Mouse (Mus musculus): ENCODE measurements at regions not wholly inside any gene's neighbourhood (a gene's known extent, or its start where the extent isn't known, plus 50 kb on each side); places are given as distances from the start of the nearest gene placed in this dataset.

DNA sequence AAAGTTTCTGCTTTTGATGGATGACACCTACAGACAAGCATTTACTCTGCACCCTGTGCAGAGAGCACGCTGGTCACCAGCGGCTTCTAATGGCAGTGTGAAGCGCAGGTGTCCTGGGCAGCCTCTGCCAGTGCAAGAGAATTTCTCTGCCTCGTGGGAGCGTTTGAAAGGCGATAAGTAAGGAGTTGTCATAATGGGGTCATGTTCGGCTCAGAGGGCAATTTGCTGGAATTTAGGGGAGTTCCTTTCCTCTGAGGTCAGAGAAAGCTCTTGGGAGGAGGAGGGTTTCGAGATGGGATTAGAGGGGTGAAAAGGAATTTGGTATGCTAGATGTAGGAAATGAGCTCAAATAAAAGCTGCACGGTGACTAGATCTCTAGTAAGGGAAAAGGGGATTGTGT is 144.5 kb downstream of the Ttc32 start:
- peak in 1 of 2 experiments; percentile 10 for DNase-seq (ENCODE audit: low spot score in 2 of 2)

DNA sequence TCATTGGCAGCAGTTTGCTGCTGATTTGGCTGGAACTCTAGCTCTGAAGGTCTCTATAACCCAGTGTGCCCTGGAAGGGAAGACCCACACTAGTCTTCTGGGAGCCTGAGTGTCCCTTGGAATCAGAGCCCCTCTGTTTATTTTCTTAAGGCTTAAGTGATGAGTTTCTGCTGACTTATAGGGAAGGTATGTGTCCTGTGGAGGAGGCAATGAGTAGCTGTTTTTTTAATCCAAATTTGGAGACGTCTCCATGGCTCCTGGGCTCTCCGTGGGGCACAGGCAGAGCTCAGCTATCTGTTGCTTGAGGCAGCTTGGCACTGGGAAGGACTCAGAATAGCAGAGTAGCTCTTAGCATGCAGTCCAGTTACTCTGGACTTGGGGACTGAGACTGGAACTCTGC is 146.4 kb downstream of the Ttc32 start:
- no peak for DNase-seq (ENCODE audit: low spot score in 2 of 2)

DNA sequence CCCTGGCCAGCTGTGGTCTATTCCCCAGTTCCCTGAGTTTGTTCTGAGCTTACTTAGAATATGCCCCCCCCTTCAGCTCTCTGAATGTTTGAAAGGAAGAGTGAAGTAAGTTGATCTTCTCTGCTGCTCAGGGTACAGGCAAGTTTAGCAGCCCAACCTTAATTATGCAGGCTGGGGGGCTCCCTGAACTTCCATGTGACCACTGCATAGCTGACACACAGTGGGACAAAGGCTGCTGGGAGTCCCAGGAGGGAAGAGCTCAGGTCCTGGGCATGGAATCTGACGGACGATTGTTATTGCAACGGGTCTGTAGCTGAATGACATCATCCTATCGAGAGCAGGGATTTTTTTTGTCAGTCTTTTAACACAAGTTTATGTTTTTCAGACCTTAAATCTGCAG is 148.8 kb downstream of the Ttc32 start:
- DNase-seq (ENCODE audit: low spot score in 2 of 2): no peak

DNA sequence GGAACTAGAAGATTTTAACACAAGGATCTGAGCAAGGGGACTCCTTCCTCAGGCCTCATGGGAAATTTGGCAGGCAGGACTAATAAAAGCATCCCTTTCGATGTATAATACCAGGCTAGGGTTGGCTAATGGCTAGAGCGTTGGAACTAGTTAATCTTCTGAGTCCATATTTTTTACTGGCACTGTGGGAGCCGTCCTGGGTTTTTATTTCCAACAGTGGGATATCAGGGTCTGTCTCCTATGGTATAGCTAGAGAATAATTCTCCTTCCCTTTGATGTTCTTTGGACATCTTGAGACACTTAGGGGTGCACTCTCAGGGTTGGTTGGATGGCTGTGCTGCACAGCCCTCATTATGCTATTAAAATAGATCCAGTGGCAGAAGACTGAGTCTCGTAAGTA is 150.9 kb downstream of the Ttc32 start:
- DNase-seq (ENCODE audit: low spot score in 2 of 2): no peak

DNA sequence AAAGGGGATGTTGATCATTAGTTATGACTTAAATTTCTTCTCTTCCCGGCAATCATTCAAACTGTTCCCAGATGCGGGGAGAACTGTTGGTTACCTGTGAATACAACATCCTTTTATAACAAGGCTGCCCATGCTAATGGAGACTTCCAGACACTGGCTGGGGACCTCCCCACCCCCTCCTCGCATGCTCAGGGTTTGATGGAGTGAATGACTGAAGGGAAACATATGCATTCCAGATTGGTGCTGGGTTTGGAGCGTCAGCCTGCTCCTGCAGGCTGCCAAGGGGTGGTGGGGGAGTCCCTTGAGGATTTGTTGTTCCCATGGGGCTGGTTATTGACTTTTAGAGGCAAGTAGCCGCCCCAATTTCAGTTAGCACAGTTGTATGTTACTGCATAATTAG is 161.9 kb downstream of the Ttc32 start:
- no peak for DNase-seq (ENCODE audit: low spot score in 2 of 2)

DNA sequence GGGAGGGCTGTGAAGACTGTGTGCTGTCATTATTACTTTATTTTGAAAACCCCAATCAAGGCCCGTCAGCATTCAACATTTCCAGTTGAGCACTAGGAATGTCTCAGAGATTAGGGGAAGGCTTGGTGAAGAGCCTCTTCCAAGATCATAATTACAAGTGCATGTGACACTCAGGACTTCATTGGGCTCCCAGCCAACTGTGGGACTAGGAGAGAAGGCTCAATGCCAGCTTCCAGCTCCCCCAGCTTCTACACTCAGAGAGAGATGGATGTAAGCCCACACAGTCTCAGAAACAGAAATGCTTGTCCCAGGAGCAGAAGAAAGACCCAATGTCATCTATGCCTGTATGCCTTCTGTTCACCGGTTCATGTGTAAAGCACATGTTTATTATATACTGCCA is 169.5 kb downstream of the Ttc32 start:
- DNase-seq (ENCODE audit: low spot score in 2 of 2): no peak

DNA sequence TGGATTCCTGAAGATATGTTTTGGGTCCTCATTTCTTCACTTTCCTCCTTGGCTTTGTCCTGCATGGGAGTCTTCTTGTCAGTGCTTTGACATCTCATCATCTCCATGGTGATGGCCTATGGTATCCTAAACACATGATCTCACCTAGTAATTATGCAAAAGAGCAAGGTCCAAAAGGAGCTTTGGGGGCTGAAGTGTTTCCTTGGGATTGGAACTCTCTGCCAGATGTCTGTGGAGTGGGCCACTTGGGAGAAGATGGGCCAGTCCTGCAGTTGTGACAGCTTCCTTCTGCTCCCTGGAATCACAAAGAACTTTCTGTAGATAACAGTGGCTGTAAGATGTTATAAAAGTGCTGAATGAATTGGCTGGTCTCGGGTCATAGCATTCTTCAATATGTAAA is 182.4 kb downstream of the Ttc32 start:
- peak; percentile 27 to 53 for DNase-seq (ENCODE audit: low spot score in 2 of 2)

DNA sequence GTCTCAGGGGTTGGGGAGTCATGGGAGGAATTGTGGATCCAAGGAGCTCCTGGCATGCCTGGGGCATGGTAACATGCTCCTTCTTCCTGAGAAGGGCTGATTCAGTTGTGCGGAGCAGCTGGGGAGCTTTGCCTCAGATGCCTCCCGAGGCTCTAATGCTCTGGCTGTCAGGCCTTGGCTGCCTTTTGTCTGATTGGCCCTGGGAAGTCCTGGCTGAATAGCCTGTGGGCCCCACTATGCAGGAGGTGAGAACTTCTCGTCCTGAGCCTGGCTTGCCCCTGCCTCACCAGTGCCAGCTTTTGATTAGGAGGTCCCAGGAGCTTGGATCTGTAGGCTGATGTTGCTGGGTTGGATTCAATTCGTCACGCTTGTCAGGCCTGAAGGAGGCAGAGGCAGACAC is 195.2 kb downstream of the Ttc32 start:
- peak; percentile 81 to 87 for DNase-seq (ENCODE audit: low spot score in 2 of 2)

DNA sequence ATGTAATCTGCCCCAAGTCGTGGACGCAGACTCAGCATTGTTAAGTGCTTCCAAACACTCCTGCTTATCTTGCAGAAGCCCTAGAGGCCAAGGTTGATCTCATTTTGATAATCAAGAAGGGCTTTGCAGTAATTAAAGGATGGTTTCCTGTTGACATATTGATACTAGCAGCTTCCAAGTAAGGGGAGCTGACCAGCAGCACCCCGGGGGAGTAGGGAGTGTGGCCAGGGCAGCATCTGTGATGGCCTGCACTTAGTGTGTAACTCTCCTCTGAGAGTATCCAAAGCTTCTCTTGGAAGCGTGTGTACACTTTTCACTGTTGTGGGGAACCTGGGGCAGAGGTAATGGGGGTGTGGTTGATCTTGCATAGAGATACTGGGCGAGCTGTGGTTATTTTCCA is 198.1 kb downstream of the Ttc32 start:
- DNase-seq (ENCODE audit: low spot score in 2 of 2): no peak

DNA sequence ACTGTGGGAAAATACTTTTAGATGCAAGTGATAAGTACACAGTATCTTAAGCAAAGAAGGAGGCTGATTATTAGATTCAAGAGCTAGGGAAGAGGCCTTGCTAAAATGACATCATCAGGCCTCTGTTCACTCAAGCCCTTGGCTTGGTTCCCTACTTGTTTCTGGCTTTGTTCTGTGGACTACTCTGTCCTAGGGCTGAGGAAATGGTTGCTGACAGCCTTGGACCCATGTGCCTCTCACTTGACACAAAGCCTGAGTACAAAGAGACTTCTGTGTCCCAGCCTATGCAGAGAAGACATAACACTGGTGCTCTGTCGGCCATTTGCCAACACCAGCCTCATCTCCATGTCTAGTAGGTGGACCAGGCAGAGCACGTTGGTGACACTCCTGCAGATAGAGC is 198.7 kb downstream of the Ttc32 start:
- DNase-seq (ENCODE audit: low spot score in 2 of 2): peak; percentile 62 to 65

DNA sequence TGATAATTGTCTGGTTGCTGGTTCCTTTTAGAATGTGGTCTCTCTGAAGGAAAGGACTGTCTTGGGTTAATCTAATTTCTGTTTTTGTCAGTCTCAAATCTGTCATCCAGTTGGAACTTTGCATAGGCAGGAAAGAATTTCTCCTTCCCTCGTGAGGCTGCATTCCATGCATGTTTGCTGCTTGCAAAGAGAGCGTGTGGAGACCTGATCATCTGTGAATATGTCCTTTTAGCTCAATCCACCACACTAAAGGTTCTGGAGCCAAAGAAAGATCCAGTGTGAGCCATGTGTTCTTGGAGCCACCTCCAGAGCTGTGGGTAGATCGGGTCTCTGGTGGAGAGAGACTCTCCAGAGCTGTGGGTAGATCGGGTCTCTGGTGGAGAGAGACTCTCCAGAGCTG is 200.2 kb downstream of the Ttc32 start:
- peak in 1 of 2 experiments; percentile 4 for DNase-seq (ENCODE audit: low spot score in 2 of 2)

DNA sequence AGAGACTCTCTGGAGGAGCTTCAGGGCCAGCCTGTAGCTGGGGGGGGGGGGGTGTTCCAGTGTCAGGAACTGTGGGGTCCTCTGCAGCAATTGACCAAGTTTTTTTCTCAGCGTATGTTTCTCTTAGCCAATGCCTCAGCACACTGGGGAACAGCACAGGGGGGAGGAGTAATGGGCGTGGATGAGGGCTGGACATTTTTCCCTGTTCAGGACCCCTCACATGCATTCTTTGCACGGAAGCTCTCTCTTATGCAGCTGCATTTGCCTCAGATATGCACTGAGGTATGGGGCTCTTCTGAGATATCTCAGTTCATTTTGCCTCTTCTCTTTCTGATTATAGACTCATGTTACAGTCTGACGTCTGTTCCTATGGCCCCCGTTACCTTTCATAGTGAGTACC is 200.8 kb downstream of the Ttc32 start:
- no peak for DNase-seq (ENCODE audit: low spot score in 2 of 2)

DNA sequence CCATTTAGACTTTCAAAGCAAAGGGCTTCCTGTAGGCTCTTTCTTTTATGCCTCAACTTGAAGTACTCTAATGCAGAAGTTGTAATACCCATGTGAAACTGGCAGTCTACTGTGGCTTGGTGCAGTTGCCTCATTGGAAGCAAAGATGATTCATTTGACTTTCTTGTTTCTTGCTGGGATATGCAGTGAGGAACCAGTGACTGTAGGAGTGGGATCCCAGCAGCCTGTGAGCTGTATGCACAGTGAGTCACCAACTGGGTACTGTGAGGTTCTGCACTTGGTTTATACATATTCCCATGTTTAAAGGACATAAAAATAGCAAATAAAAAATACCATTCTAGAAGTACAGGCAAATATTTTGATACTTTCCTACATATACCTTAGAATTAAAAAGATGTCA is 202.6 kb downstream of the Ttc32 start:
- no peak for DNase-seq (ENCODE audit: low spot score in 2 of 2)

DNA sequence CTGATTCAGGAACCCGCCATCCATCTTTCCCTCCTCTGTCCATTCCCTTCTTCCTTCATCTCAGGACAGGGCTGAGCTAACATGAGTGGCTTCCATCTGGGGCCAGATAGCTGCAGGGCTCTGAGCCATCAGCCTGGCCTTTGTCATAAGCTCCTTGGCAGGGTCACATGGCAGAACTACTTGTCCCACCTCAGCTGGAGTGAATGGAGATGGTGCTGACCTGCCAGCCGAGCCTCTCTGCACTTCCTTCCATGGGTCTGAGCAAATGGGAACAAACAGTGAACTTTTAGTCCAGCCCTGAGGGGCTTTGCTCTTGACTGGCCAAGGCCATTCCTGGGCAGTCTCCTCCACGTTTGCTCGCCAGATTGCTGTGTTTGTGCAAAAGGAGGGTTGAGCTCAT is 206.1 kb downstream of the Ttc32 start:
- peak; percentile 36 to 65 for DNase-seq (ENCODE audit: low spot score in 2 of 2)

DNA sequence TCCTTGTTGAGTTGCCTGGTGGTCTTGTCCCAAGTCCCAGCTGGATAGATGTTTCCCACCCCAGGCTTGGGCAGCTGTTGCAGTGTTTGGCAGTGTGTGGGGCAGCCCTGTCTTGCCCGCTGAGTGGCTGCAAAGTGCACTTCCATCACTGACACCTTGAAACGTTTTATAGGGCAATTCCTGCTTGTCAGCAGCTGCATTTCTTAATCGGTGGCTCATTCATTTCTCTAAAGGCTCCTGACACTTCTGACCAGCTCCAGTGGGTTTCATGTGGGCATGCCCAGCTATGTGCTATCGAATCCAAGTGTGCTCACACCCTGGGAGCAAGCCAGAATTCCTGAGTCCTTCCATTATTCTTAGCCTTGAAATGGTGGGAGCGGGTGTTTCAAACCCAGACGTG is 207.7 kb downstream of the Ttc32 start:
- DNase-seq (ENCODE audit: low spot score in 2 of 2): peak; percentile 28 to 33

DNA sequence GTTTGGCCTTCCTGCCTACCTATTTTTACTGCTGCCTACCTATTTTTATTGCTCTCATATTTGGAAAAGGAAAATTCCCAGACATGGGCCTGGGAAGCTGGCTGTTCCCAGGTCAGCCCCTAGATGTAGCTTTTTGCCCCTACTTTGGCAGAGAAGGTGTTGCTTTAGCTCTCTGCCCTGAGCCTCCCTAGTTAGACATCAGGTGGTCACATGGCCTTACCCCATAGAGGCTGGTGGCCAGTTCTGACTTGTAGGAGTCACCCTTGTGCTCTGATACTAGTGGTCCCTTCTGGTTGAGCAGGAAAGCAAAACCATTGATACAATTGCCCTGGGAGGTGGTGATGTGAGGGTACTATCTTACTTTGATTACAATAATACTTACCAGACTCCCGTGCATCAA is 208.2 kb downstream of the Ttc32 start:
- no peak for DNase-seq (ENCODE audit: low spot score in 2 of 2)

DNA sequence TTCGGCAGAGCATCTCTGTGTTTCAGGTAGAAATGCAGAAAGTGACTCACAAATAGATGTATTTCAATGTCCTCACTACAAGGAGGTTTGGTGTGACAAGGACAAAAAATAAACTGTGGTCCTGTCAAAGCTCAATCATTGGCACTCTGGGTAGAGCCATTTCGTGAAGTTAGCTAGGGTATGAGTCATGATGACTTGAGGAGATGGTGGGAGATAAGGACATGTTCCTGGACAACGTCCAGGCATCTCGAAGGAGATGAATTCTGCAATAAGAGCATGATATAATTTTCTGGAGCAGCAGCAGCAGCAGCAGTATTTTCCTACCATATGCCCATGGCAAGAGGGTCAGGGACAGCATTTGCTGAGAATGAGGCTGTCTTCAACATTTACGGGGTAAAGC is 217.7 kb downstream of the Ttc32 start:
- no peak for DNase-seq (ENCODE audit: low spot score in 2 of 2)

DNA sequence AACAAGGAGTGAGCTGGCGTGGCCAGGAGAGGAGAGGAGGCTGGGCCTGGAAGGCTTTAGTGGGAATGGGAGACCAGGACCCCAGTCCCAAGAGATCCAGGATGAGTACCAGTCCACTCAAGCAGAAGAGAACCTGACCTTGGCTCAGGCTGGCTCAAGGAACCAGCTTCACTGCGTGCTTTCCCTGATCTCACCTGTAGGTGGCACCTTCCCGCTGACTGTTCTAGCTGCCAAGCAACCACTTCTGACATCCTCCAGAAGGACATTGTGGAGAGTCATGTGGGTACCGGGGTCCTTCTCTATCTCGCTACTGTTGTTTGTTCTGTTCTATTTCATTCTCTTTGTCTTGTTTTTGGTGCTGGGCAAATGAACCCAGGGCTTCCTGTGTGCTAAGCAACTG is 222.0 kb downstream of the Ttc32 start:
- DNase-seq (ENCODE audit: low spot score in 2 of 2): peak in 1 of 2 experiments; percentile 25

DNA sequence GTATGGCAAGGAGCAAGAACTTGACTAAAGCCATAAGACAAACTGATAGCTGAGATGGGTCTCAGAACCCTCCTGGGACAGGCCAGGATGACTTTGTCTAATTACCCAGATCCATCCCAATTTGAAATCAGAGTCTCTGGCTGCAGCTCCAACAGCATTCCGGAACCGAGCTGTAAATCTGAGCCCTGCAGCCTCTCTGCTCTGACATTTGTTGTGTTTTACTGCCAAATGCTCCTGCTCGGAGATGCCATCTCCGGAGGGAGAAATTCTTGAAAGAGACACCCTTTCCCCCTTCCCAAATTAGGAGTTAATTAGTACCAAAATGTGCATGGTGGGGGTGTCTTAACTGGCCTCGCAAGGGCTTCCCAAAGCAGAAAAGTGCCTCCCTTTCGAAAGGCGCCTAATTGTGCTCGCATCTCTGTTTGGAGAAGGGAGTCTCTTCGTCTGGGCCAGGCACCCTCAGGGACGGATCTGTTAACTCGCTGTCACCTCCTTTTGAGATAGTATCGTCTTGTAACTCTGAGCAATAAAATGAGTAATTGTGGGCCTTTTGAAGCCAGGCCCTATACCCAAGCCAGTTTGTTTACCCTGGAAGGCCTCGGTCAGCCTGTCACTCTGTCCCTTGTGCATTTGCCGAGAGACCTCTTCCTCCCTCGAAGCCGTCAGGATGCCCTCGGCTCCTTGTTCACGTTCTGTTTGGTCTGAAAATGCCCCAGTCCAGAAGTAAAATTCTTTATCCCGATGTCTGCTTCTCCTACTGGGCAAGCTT is 223.7 kb downstream of the Ttc32 start:
- no peak for DNase-seq (ENCODE audit: low spot score in 2 of 2)

DNA sequence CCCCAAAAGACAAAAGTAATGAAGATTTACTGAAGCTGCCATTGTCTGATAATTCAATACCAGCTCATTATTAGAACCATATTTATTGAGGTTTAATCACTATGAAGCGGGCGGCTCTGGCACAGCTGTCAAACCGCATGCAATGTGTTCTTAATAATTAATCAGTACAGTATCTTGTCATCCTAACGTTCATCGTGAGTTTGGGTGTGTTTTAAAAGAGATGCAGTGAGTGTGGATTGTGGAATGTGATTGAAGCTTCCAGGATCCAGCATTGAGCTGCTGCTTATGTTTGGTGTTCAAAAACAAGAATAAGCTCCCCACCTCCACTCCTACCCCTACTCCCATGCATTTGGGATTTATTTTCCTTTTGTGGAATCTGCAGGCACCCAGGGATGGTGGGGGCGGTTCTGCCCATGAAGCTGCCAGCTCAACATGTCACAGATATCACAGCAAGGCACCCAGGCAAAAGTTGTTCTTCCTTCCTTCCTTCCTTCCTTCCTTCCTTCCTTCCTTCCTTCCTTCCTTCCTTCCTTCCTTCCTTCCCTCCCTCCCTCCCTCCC is 224.6 kb downstream of the Ttc32 start:
- no peak for DNase-seq (ENCODE audit: low spot score in 2 of 2)

DNA sequence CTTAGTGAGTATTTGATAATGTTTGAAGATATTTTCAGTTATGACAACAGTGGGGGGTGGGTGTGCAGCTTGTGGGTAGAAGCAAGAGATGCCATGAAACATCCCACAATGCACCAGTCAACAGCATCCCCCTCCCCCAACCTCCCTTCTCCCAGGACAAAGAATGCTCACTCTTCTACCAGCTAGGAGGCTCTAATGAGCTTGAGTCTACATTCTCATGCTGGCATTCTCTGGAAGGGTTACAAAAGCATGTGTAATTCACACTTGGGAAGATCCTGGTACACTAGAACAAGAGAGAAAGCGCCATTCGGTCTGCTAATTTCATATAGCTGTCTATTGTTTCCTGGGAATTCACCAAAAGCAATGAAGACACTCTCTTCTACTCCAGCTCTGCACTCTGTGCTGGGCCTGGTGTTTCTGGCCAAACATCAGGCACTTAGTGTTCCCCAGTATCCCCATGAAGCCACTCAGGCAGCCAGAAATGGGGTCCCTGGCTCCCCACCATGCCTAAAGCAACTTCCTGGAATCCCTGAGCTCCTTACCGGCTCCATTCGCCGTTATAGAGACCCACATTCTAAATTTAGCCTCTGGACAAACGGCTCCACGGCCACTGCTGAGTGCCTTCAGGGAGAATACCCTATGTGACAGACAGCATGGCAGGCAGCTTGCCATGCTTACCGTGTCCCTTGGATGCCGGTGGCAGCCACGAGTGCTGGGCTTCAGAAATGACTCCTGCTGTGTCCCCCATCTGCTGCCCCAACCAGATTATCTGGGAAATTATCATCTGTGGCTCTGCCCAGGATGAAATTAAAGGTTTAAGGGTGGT is 226.1 kb downstream of the Ttc32 start:
- peak in 1 of 2 experiments; percentile 32 for DNase-seq (ENCODE audit: low spot score in 2 of 2)

DNA sequence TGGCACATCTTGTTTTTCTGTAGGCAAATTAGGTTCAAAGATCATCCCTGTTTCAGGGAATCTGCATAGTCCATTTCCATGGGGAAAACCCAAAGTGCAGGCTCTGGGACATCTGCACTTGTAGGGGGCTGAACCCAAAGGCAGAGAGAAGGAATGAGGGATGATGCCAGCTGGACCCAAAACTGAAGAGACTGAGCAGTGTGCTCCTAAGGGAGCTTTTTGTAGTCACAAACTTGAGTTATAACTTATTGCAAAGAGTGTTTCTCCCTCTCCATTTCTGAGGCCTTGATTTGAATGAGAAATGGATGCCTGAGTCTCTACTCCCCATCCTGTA is 226.7 kb downstream of the Ttc32 start:
- peak in 1 of 2 experiments; percentile 17 for DNase-seq (ENCODE audit: low spot score in 2 of 2)

DNA sequence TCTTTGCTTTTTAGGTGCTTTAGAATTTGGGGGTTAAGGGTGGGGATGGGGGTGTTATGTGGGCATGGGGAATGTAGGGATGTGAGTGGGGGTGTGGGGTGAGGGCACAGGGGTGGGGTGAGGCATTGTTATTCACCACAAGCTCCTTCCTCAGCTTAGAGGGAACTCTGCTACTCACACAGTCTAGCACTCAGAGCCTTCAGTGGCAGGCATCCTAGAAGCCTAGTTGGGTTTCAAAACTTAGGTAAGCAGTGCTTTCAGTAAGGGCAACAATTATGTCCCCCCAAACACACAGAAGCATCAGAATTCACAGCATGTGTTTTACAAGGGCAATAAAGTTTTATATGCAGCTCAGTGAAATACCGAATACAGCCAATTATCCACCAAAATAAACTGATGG is 228.4 kb downstream of the Ttc32 start:
- DNase-seq (ENCODE audit: low spot score in 2 of 2): no peak

All from heart, adult 9 months (tissue).